Mouse (Mus musculus): Measurements from ENCODE around the gene Eif3k. TPM values are rescaled to one million over a fixed set of nuclear protein-coding genes. Genes with fewer than 3 reads are reported as not detected.
A peak's percentile ranks its signal among the peaks of the same experiment; 100 is the strongest.

Eif3k gene
- polyA plus RNA-seq, 1 experiment = 335 TPM

DNA sequence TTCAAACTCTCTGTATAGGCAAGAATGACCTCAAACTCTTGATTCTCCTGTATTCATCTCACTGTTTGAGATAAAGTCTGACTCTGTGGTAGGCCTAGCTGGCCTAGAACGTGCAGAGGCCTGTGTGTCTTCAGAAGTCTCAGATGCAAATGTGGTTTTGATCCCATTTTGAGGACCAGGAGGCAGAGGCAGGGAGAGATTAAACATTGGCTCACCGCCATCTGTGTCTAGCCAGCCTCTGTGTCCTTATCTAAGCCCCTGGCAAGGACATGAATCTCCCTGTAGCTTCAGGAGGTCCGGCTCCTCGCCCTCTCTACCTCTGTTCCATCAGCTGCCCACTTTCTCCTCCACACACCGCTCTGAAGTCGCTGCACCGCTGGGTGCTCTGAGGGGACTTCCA, 34.8 kb upstream of the Eif3k start:
- no peak for TF ChIP-seq POLR2AphosphoS2 (IDR thresholded peaks at IDR 0.05; ENCODE audit: insufficient read length, low read depth)
- TF ChIP-seq TCF3 (IDR thresholded peaks at IDR 0.05; ENCODE audit: insufficient read length, low read depth) = no peak
- no peak for TF ChIP-seq USF1 (IDR thresholded peaks at IDR 0.05; ENCODE audit: low read depth)
- no peak for TF ChIP-seq SRF (IDR thresholded peaks at IDR 0.05; ENCODE audit: control insufficient read depth, insufficient read length, low read depth)
- no peak for TF ChIP-seq MYOG (IDR thresholded peaks at IDR 0.05; ENCODE audit: control insufficient read depth in 1 of 3, insufficient read depth in 1 of 3, insufficient read length in 2 of 3, low read depth in 2 of 3)
- no peak for TF ChIP-seq E2F4 (IDR thresholded peaks at IDR 0.05; ENCODE audit: insufficient read depth)
- no peak for TF ChIP-seq REST (IDR thresholded peaks at IDR 0.05; ENCODE audit: insufficient read depth, insufficient read length)
- TF ChIP-seq POLR2A (IDR thresholded peaks at IDR 0.05; ENCODE audit: insufficient read length, low read depth) = no peak
- H3ac ChIP-seq (ENCODE audit: control insufficient read depth, insufficient read length) = no peak overlapping the region
- H3K79me2 ChIP-seq (ENCODE audit: control insufficient read depth, insufficient read depth) = no peaks in the 10 kb centered on the region
- H3K27me3 ChIP-seq (ENCODE audit: control insufficient read depth, insufficient read depth, insufficient read length) = no peaks in the 10 kb centered on the region
- no peak overlapping the region for H3K4me3 ChIP-seq
- H3K4me2 ChIP-seq (ENCODE audit: low read depth) = no peak overlapping the region
- H3K36me3 ChIP-seq (ENCODE audit: control insufficient read depth, insufficient read depth) = peaks cover 6% of the 10 kb centered on the region

DNA sequence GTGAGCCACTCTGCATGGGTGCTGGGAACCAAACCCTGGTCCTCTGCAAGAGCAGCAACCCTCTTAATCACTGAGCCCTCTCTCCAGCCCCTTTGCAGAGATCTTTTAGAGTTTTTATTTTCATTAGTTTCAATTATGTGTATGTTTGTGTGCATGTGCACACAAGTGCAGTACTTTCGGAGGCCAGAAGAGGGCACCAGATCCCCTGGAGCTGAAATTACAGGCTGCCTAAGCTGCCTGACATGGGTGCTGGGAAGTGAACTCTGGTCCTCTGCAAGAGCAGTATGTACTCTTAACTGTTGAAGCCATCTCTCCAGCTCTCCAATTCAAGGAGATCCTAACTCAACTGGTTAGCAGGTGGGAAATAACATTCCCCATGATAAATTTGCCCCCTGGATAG, 33.3 kb upstream of the Eif3k start:
- TF ChIP-seq TCF12 (IDR thresholded peaks at IDR 0.05; ENCODE audit: insufficient read depth, poor library complexity, severe bottlenecking) = no peak
- TF ChIP-seq E2F4 (IDR thresholded peaks at IDR 0.05; ENCODE audit: insufficient read depth) = no peak
- TF ChIP-seq CEBPB (IDR thresholded peaks at IDR 0.05; ENCODE audit: insufficient read depth, poor library complexity, severe bottlenecking) = no peak
- TF ChIP-seq POLR2AphosphoS2 (IDR thresholded peaks at IDR 0.05; ENCODE audit: insufficient read length, low read depth) = no peak
- no peak for TF ChIP-seq MYOD1 (IDR thresholded peaks at IDR 0.05; ENCODE audit: control insufficient read depth in 1 of 3, insufficient read length in 2 of 3, low read depth in 2 of 3)
- TF ChIP-seq REST (IDR thresholded peaks at IDR 0.05; ENCODE audit: insufficient read depth, insufficient read length) = no peak
- no peak for TF ChIP-seq MAX (IDR thresholded peaks at IDR 0.05; ENCODE audit: low read depth)
- TF ChIP-seq USF1 (IDR thresholded peaks at IDR 0.05; ENCODE audit: low read depth) = no peak
- TF ChIP-seq TCF3 (IDR thresholded peaks at IDR 0.05; ENCODE audit: insufficient read length, low read depth) = no peak
- TF ChIP-seq MYOG (IDR thresholded peaks at IDR 0.05; ENCODE audit: control insufficient read depth in 1 of 3, insufficient read depth in 1 of 3, insufficient read length in 2 of 3, low read depth in 2 of 3) = no peak
- TF ChIP-seq SRF (IDR thresholded peaks at IDR 0.05; ENCODE audit: control insufficient read depth, insufficient read length, low read depth) = no peak
- no peak for TF ChIP-seq POLR2A (IDR thresholded peaks at IDR 0.05; ENCODE audit: insufficient read length, low read depth)
- peaks cover 3% of the 10 kb centered on the region for H3K36me3 ChIP-seq (ENCODE audit: control insufficient read depth, insufficient read depth)
- H3ac ChIP-seq (ENCODE audit: control insufficient read depth, insufficient read length) = no peak overlapping the region
- H3K79me2 ChIP-seq (ENCODE audit: control insufficient read depth, insufficient read depth) = no peaks in the 10 kb centered on the region
- H3K4me2 ChIP-seq (ENCODE audit: low read depth) = no peak overlapping the region
- no peaks in the 10 kb centered on the region for H3K27me3 ChIP-seq (ENCODE audit: control insufficient read depth, insufficient read depth, insufficient read length)
- no peak overlapping the region for H3K4me3 ChIP-seq

DNA sequence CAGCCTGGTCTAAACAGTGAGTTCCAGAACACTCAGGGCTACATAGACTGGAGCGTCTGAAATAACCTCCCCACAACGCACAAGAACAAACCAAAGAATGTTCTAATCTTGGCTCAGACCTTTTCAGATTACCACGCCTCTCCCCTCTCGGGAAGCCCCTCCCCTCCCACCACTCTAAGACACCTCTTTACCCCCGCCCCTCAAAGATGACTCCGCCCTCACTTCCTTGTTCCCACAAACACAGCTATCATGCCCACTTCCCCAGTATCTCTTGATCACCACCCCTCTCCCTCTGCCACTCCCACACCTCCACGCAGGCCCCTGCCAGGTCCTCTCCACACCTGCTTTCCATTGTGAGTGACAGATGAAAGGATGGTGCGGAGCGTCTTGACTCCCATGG, 27.1 kb upstream of the Eif3k start:
- Histone ChIP-seq H3K27me3 (ENCODE audit: control insufficient read depth, insufficient read depth, insufficient read length) (no peaks in the 10 kb centered on the region), H3K4me2 (ENCODE audit: low read depth) (no peak overlapping the region), H3K79me2 (ENCODE audit: control insufficient read depth, insufficient read depth) (no peaks in the 10 kb centered on the region), H3K4me3 (no peak overlapping the region), H3ac (ENCODE audit: control insufficient read depth, insufficient read length) (no peak overlapping the region), H3K36me3 (ENCODE audit: control insufficient read depth, insufficient read depth) (peaks cover 5% of the 10 kb centered on the region)
- TF ChIP-seq SRF (IDR thresholded peaks at IDR 0.05; ENCODE audit: control insufficient read depth, insufficient read length, low read depth) = no peak
- TF ChIP-seq MYOD1 (IDR thresholded peaks at IDR 0.05; ENCODE audit: control insufficient read depth in 1 of 3, insufficient read length in 2 of 3, low read depth in 2 of 3) = no peak
- TF ChIP-seq TCF3 (IDR thresholded peaks at IDR 0.05; ENCODE audit: insufficient read length, low read depth) = no peak

DNA sequence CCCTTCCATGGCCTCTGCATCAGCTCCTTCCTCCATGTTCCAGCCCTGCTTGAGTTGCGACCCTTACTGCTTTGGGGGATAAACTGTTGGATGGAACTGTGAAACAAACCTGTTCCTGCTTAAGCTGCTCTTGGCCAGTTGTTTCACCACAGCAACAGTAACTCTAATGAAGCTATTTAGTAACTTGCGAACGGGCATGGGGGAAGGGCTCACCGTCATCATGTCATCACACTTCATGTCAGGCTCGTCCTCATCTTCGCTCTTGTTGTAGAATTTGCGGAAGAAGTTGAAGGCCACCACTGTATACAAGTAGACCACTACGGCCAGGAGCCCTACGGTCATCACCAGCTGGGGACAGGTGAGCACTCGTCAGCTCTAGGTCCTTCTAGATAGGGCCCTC, 26.5 kb upstream of the Eif3k start:
- Histone ChIP-seq H3ac (ENCODE audit: control insufficient read depth, insufficient read length) (no peak overlapping the region), H3K27me3 (ENCODE audit: control insufficient read depth, insufficient read depth, insufficient read length) (no peaks in the 10 kb centered on the region), H3K36me3 (ENCODE audit: control insufficient read depth, insufficient read depth) (peaks cover 5% of the 10 kb centered on the region), H3K79me2 (ENCODE audit: control insufficient read depth, insufficient read depth) (no peaks in the 10 kb centered on the region), H3K4me3 (no peak overlapping the region), H3K4me2 (ENCODE audit: low read depth) (no peak overlapping the region)
- TF ChIP-seq POLR2A (IDR thresholded peaks at IDR 0.05; ENCODE audit: insufficient read length, low read depth) = no peak

DNA sequence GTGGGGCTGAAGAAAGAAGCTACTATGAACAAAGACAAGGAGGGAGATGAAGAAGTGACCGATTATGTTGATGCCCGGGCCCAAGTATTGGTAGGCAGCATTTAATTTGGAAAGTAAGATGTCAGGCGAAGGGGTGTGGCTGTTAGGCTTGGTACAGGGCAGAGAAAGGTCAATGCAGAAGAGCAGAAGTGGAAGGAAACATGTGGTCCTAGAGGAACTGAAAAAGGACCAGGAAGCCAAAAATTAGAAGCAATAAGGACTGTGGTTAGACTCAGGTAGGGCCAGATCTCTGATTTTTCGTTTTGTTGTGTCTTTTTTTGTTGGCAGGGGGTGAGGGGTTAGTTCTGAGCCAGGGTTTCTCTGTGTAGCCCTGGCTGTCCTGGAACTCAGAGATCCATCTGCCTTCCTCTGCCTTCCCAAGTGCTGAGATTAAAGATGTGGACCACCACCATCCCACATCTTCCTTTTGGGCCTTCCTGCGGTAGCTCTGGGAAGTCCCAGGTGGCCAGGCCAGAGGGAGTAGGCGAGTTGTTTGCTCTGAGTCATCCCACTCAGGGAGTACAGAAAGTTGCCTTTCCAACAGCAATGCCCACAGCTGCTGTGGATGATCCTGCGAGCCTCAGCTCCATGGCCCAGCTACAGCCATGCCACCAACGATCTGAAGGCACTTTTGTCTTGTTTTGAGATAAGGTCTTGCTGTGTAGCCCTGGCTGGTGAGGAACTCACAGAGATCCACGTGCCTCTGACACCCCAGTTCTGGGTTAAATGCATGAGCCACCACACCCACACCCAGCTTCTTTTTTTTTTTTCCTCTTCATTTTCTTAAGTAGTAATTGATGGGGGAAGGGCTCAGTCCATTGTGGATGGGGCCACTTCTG, 25.8 kb upstream of the Eif3k start:
- Histone ChIP-seq H3K27me3 (ENCODE audit: control insufficient read depth, insufficient read depth, insufficient read length) (no peaks in the 10 kb centered on the region), H3K79me2 (ENCODE audit: control insufficient read depth, insufficient read depth) (no peaks in the 10 kb centered on the region), H3K36me3 (ENCODE audit: control insufficient read depth, insufficient read depth) (peaks cover 5% of the 10 kb centered on the region), H3ac (ENCODE audit: control insufficient read depth, insufficient read length) (no peak overlapping the region), H3K4me3 (no peak overlapping the region), H3K4me2 (ENCODE audit: low read depth) (no peak overlapping the region)
- TF ChIP-seq POLR2A (IDR thresholded peaks at IDR 0.05; ENCODE audit: insufficient read length, low read depth) = no peak
- peak; percentile 48 for TF ChIP-seq POLR2AphosphoS2 (IDR thresholded peaks at IDR 0.05; ENCODE audit: insufficient read length, low read depth)
- TF ChIP-seq MYOD1 (IDR thresholded peaks at IDR 0.05; ENCODE audit: control insufficient read depth in 1 of 3, insufficient read length in 2 of 3, low read depth in 2 of 3) = peak in 2 of 3 experiments; percentile 13 to 28
- TF ChIP-seq MYOG (IDR thresholded peaks at IDR 0.05; ENCODE audit: control insufficient read depth in 1 of 3, insufficient read depth in 1 of 3, insufficient read length in 2 of 3, low read depth in 2 of 3) = peak in 1 of 3 experiments; percentile 38

All from myocyte (in vitro differentiated cells).